Mouse (Mus musculus) heart, postnatal 0 days (tissue): ENCODE results near the gene Epc2.

ENCODE experiments used
- CTCF ChIP-seq: IDR thresholded peaks from 2 replicates; pipeline ENCODE4 v1.5.1; 2016; ENCODE audit warnings: antibody characterized with exemption, control low read depth, low read depth
- EP300 ChIP-seq: IDR thresholded peaks from 2 replicates; pipeline ENCODE4 v1.6.1; 2016; ENCODE audit warnings: antibody characterized with exemption, low read depth

DNA sequence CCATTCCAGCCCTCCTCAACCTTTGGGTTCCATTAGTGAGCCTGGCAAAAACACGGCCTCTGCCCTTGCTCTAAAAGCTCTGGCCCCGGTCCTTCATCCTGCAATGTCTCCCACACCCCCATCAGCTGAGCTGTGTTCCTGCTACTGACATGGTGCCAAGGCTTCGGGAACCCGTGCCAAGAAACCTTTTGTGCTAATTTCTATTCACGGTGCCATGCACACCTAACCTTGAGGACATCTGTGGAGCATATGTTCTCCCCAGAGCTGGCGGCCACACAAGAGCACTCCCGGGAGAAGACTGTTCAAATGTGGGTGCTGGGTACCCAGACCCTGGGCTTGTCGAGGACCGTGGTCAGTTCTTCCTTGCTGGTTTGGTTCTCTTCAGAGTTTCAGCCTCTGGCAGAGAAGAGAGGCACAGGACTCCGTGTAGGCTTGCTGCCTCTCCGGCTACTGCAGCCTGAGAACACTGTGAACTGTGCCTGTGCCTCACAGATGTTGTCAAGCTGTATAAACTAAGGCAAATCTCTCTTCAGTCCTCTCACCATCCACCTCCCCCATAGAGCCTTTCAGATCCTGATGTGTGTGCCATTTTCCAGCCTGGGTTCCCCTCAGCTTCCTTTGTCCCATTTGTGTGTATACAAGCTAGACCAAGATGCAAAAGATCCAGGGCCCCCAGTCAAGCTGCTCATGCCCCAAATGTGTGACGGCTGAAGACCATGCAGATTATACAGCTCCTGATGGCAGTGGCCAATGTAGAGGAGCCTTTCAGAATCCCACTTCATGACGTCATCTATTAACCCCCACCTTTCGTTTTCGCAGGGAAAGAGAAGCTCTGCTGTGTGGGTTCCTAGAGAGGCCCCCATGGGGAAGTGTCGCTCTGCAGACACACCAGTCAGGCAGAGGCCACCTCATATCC, 118.8 kb downstream of the Epc2 start:
- TF ChIP-seq EP300 (no peak), CTCF (no peak)
